Mouse (Mus musculus) liver, embryonic 14.5 days (tissue): ENCODE results near the gene Zfp971.
"Not testable (repeated sequence)": the region's sequence is repeated elsewhere in the genome, so short reads cannot be mapped to it uniquely, and the experiment has no call there.

Source experiments
- CTCF ChIP-seq: IDR thresholded peaks from 2 replicates; pipeline ENCODE4 v1.5.1; 2016; ENCODE audit warnings: antibody characterized with exemption, low read depth, control low read depth
- EP300 ChIP-seq: IDR thresholded peaks from 2 replicates; pipeline ENCODE4 v1.6.1; 2016; ENCODE audit warnings: antibody characterized with exemption, low read depth

- not testable (repeated sequence) for TF ChIP-seq EP300, CTCF
These were observed 2.3 kb upstream of the Zfp971 start for GRCm38 (mm10) chr2:178020773-178021172.
